Comparison of ENCODE assay signal across 8 mouse cellular contexts in the genomic region with DNA sequence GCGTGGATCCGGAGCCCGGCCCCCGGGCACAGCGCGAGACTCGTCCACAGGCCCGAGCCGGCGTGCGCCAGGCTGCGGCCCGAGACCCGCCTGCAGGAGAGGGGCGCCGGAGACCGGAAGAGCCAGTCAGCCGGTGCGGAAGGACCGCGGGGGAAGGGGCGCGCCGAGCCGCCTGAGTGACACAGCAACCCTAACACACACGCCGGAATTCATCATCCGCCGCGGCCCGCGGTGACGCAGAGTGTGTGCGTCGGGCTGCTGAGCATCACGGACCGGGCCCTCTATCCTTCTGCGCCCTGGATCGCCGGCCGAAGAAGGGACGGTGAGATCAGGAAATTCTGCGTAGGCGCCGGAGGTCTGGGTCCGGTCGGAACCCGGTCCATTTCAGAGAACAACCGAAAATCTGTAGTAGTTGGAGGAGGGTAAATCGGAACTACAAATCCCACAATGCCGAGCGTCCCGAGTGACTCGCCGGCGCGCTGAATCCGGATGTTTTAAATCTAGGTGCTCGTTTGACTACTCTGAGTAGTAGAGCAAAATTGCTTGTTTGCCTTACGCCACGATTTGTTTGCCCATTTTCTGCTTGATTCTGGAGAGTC. TPM values are rescaled to one million over a fixed set of nuclear protein-coding genes. Genes with fewer than 3 reads are reported as not detected.
DNase-seq lines count a peak whose midpoint lies in the region; ATAC-seq and TF ChIP-seq lines count a peak whose summit lies in the region.

Gene Plaa, minus strand, starts transcription at position 214 of the 599 bp plus-strand sequence.

- H3K36me3 ChIP-seq in hindbrain, postnatal 0 days (ENCODE audit: insufficient read depth, low read length) = no peaks in the 10 kb centered on the region

- H3K9me3 ChIP-seq in hindbrain, postnatal 0 days (ENCODE audit: low read length) = no peaks in the 10 kb centered on the region

- no peaks in the 10 kb centered on the region for H3K27me3 ChIP-seq in hindbrain, postnatal 0 days (ENCODE audit: insufficient read depth, low read length)

- H3K27ac ChIP-seq in gastrocnemius, adult 2 months = peak within 1 kb of the TSS; percentile 98
- peak within 1 kb of the TSS; percentile 94 for H3K27ac ChIP-seq in hindbrain, postnatal 0 days
- H3K27ac ChIP-seq in left cerebral cortex, adult 2 months = peak within 1 kb of the TSS; percentile 97

- under 1% methylated on average over 59 of the region's 61 CpGs for WGBS in hindbrain, postnatal 0 days

- peak; percentile 81 for DNase-seq in WW6 (ENCODE audit: low read depth, low spot score)
- DNase-seq in cerebellum, postnatal 4 days (ENCODE audit: low spot score in 2 of 2) = peak; percentile 83 to 91
- DNase-seq in gastrocnemius, adult 2 months = peak; percentile 92
- DNase-seq in hindbrain, postnatal 0 days (ENCODE audit: low spot score) = peak; percentile 97
- DNase-seq in left cerebral cortex, adult 2 months (ENCODE audit: extremely low spot score in 1 of 2, low spot score in 2 of 2) = peak; percentile 93 to 94
- peak; percentile 95 to 97 for DNase-seq in right cerebral cortex, adult 2 months (ENCODE audit: low spot score in 2 of 2)
- peak; percentile 90 for DNase-seq in urinary bladder, postnatal 14 days (ENCODE audit: low spot score)

- H3K4me3 ChIP-seq in gastrocnemius, adult 2 months = peak within 1 kb of the TSS; percentile 75
- peak within 1 kb of the TSS; percentile 99 for H3K4me3 ChIP-seq in hindbrain, postnatal 0 days (ENCODE audit: low read length)
- H3K4me3 ChIP-seq in left cerebral cortex, adult 2 months = peak within 1 kb of the TSS; percentile 100

- peaks cover 5% of the 10 kb centered on the region; the same call in 1 of the 2 replicates for H3K4me1 ChIP-seq in hindbrain, postnatal 0 days (ENCODE audit: insufficient read depth, low read length)

- peak within 1 kb of the TSS; percentile 95 for H3K9ac ChIP-seq in hindbrain, postnatal 0 days (replicated peaks; ENCODE audit: low read length)

- peak; percentile 99 for ATAC-seq in hindbrain, postnatal 0 days
- ATAC-seq in megakaryocyte, adult 5-6 weeks (ENCODE audit: poor library complexity, severe bottlenecking) = peak; percentile 97

- intact Hi-C loops in gastrocnemius, adult 2 months (cut with DNase I) = loop anchor here (5.0 kb wide), 1 partner anchor 46 kb away; the partner anchor contains the start of genes Caap1 and Gm10306
- intact Hi-C loops in left cerebral cortex, adult 2 months (cut with DNase I) = loop anchor here (1.0 to 5.0 kb wide), 2 partner anchors 11 to 46 kb away; partner anchors contain the start of genes Caap1, Gm10306 and Ift74

- peak within 1 kb of the TSS; percentile 85 for H3K4me2 ChIP-seq in hindbrain, postnatal 0 days (ENCODE audit: low read depth, low read length)

- TF ChIP-seq CTCF in gastrocnemius, adult 2 months (IDR thresholded peaks at IDR 0.05) = no peak
- TF ChIP-seq CTCF in hindbrain, postnatal 0 days (IDR thresholded peaks at IDR 0.05; ENCODE audit: low read depth) = no peak
- no peak; the same call in 1 of the 2 replicates for TF ChIP-seq CTCF in left cerebral cortex, adult 2 months (IDR thresholded peaks at IDR 0.05)

RNA-seq across cellular contexts. Expression of gene Plaa, which starts in this region (rescaled TPM):
- total RNA-seq in gastrocnemius, adult 2 months (2021) = 10 to 100 TPM; 34.0 to 38.5 TPM
- total RNA-seq in hindbrain, postnatal 0 days (2014; rRNA removed) = 57.7 and 64.7 TPM in 2 replicates
- 64.7 and 70.0 TPM in 2 replicates for polyA plus RNA-seq in hindbrain, postnatal 0 days (2015; fragmentation: Nextera tagmentation; extraction: Ambion mirVana)
- total RNA-seq in left cerebral cortex, adult 2 months (2021) = 10 to 100 TPM; 40.6 to 42.5 TPM
- 56.3 and 59.9 TPM in 2 replicates for total RNA-seq in megakaryocyte, adult 5-6 weeks (2015)
- total RNA-seq in megakaryocyte, adult 5-6 weeks (2017) = 70.2 and 86.7 TPM in 2 replicates

Comparison
In these comparisons a context has a peak if more than half of its experiments do, and no peak if none do; other contexts are left out.
1. Peak in every context shown above with its lines: DNase-seq, ATAC-seq, H3K4me3 ChIP-seq and H3K27ac ChIP-seq.